Mouse (Mus musculus): ENCODE measurements around the gene Ptov1. TPM values are rescaled to one million over a fixed set of nuclear protein-coding genes. Genes with fewer than 3 reads are reported as not detected.
A peak's percentile ranks its signal among the peaks of the same experiment; 100 is the strongest.

The Ptov1 gene
- polyA plus RNA-seq, 1 experiment from 2014 or later: 350 TPM

DNA sequence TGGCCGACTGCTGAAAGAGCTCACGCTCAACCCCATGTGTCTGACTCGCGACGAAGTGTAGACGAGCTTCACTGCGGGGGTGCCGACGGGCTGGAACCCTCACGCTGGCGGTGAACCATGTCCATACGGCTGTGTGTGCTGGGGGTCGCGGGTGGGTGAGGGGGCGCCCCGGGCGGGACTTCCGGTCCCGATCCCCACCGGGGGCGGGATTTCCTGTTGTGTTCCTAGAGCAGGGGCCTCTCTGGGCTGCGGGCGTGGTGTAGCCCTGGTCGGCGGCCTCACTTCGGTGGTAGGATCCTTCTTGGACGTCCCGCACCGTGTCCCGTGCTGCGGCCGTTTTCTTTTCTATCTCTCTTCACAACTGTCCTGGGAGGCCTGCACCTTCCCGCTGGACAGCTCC is 19.4 kb downstream of the Ptov1 start:
- Histone ChIP-seq H3K4me1 (ENCODE audit: control insufficient read depth, insufficient read depth, low read length) (peaks cover 10% of the 10 kb centered on the region), H3K36me3 (replicated peaks; ENCODE audit: control insufficient read depth, insufficient read depth, low read depth, low read length) (no peaks in the 10 kb centered on the region; the same call in none of the 2 replicates), H3K9ac (replicated peaks; ENCODE audit: low read length) (peak overlapping the region; percentile 81), H3K27ac (replicated peaks; ENCODE audit: low read depth, low read length) (peak overlapping the region; percentile 88), H3K27me3 (ENCODE audit: control insufficient read depth, insufficient read depth, low read length) (no peaks in the 10 kb centered on the region), H3K9me3 (replicated peaks; ENCODE audit: control insufficient read depth, low read length) (no peaks in the 10 kb centered on the region), H3K4me2 (ENCODE audit: low read depth, low read length) (peak overlapping the region; percentile 62), H3K4me3 (ENCODE audit: low read depth, low read length) (peak overlapping the region; percentile 69)
- WGBS: 0% methylated on average over 33 of the region's 33 CpGs
- DNase-seq (ENCODE audit: low spot score) (peak; percentile 91), ATAC-seq (replicated peaks; ENCODE audit: insufficient number of reproducible peaks, low FRiP score, low TSS enrichment, low read depth) (peak; percentile 22)

DNA sequence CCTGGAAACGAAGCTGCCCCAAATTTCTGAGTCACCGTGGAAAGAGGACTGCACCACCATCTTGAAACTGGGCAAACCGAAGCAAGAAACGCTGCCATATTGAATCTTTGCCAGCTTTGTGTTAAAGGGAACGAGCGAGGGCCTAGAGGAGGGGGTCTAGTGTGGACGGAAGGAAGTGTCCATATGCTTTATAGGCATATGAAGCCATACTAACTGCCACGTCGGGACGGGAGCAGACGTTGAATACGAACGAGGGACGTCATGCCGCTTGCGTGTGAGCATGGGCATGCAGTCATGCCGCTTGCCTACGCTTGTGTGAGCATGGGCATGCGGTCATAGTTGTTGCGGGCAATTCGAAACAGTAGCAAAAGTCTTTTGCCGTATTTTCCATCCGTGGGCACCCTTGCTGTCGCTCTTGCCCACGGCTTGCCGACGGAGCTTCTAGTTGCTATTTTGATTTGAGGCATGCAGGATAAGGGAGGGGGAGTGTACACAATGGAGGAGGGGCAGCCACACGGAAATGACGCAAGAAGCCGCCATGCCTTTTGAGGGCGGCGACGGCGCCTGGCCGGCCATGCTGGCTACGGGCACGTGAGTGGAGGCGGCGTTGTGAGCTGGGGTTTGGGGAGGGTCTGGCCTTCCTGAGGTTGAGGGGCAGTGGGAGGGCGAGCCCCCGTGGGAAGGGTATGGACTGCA is 20.0 kb downstream of the Ptov1 start:
- H3K4me1 ChIP-seq (ENCODE audit: control insufficient read depth, insufficient read depth, low read length): peaks cover 9% of the 10 kb centered on the region
- DNase-seq (ENCODE audit: low spot score): peak; percentile 93
- WGBS: under 1% methylated on average over 41 of the region's 41 CpGs

DNA sequence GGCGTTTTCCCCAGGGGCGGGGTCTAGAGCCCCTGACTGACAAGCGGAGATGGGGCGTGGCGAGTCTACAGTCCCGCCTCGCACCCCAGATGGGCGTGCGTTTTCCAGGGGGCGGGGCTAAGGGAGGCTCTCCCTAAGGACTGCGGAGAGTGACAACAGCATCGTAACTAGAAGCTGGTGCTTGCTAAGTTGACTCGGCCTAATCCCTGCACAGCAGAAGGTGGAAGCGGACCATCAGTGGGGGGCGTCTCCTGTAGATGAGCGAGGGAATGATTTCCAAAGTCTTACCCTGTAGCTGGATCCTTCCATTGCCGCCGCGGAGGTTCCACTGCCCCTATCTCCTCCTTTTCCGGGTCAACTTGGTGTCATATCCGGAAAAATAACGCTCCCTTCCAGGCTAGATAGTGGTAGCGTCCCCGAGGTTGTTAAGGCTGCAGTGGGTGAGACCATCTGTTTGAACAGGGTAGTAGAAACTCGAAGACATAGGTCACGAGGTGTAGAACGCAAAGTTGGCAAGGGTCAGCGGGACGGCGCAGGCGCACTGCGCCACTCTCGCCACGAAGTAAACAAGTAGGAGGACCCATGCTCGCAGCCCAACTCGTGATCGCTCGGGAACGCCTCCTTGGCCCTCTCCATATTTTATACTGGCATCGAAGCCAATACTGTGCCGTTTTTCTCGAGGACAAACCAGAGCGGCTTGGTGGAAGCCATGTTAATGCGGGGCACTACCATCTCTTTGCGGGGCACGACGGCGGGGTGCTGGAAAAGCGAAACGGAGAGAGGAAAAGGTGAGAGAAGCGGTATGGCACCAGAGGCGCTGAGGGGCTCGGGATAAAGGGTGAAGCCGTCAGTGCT is 20.8 kb downstream of the Ptov1 start, which contains the start of the genes Akt1s1 and Tbc1d17:
Akt1s1 (plus strand) TSS at position 431 of the 855 bp plus-strand sequence.
Tbc1d17 (minus strand) TSS at position 519 of the 855 bp plus-strand sequence.
- no peaks in the 10 kb centered on the region for H3K27me3 ChIP-seq (ENCODE audit: control insufficient read depth, insufficient read depth, low read length)
- no peaks in the 10 kb centered on the region for H3K9me3 ChIP-seq (replicated peaks; ENCODE audit: control insufficient read depth, low read length)
- peak within 1 kb of the TSS; percentile 69 for H3K4me3 ChIP-seq (ENCODE audit: low read depth, low read length)
- peak within 1 kb of the TSS; percentile 88 for H3K27ac ChIP-seq (replicated peaks; ENCODE audit: low read depth, low read length)
- H3K4me1 ChIP-seq (ENCODE audit: control insufficient read depth, insufficient read depth, low read length): peaks cover 5% of the 10 kb centered on the region
- peak within 1 kb of the TSS; percentile 81 for H3K9ac ChIP-seq (replicated peaks; ENCODE audit: low read length)
- ATAC-seq (replicated peaks; ENCODE audit: insufficient number of reproducible peaks, low FRiP score, low TSS enrichment, low read depth) (peak; percentile 78), DNase-seq (ENCODE audit: low spot score) (peak; percentile 97)
- under 1% methylated on average over 54 of the region's 54 CpGs for WGBS
- peak within 1 kb of the TSS; percentile 62 for H3K4me2 ChIP-seq (ENCODE audit: low read depth, low read length)
- H3K36me3 ChIP-seq (replicated peaks; ENCODE audit: control insufficient read depth, insufficient read depth, low read depth, low read length): peaks cover 5% of the 10 kb centered on the region

More for the DNA sequence above, 20.0 kb downstream of the Ptov1 start:
- peak; percentile 50 for ATAC-seq (replicated peaks; ENCODE audit: insufficient number of reproducible peaks, low FRiP score, low TSS enrichment, low read depth)
- Histone ChIP-seq H3K4me2 (ENCODE audit: low read depth, low read length) (peak overlapping the region; percentile 62), H3K9ac (replicated peaks; ENCODE audit: low read length) (peak overlapping the region; percentile 81), H3K9me3 (replicated peaks; ENCODE audit: control insufficient read depth, low read length) (no peaks in the 10 kb centered on the region), H3K4me3 (ENCODE audit: low read depth, low read length) (peak overlapping the region; percentile 69), H3K27me3 (ENCODE audit: control insufficient read depth, insufficient read depth, low read length) (no peaks in the 10 kb centered on the region), H3K27ac (replicated peaks; ENCODE audit: low read depth, low read length) (peak overlapping the region; percentile 88), H3K36me3 (replicated peaks; ENCODE audit: control insufficient read depth, insufficient read depth, low read depth, low read length) (no peaks in the 10 kb centered on the region; the same call in none of the 2 replicates)

DNA sequence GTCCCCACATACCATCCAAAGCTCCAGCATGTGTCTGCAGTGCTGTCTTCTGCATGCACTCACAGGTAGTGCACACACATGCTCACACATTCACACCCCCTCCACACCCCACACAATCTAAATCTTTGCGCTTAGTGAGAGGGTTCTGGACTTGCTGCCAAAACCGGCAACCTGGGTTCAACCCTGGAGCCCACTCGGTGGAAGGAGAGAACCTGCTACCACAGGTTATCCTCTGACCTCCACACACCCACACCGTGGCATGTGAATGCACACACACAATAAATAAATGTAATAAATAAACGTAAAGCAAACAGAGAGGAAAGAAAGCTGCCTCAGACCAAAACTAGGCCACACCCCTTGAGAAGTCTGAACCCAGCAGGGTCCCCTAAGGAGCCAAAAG is 21.8 kb downstream of the Ptov1 start:
- Histone ChIP-seq H3K36me3 (replicated peaks; ENCODE audit: control insufficient read depth, insufficient read depth, low read depth, low read length) (peaks cover 8% of the 10 kb centered on the region), H3K9me3 (replicated peaks; ENCODE audit: control insufficient read depth, low read length) (no peaks in the 10 kb centered on the region), H3K4me3 (ENCODE audit: low read depth, low read length) (peak overlapping the region; percentile 69), H3K9ac (replicated peaks; ENCODE audit: low read length) (peak overlapping the region; percentile 19; the same call in 1 of the 2 replicates), H3K4me2 (ENCODE audit: low read depth, low read length) (peak overlapping the region; percentile 62), H3K4me1 (ENCODE audit: control insufficient read depth, insufficient read depth, low read length) (peaks cover 3% of the 10 kb centered on the region; the same call in 1 of the 2 replicates), H3K27me3 (ENCODE audit: control insufficient read depth, insufficient read depth, low read length) (no peaks in the 10 kb centered on the region), H3K27ac (replicated peaks; ENCODE audit: low read depth, low read length) (no peak overlapping the region)
- ATAC-seq (replicated peaks; ENCODE audit: insufficient number of reproducible peaks, low FRiP score, low TSS enrichment, low read depth): no peak
- 79% methylated on average over 5 of the region's 5 CpGs for WGBS
- no peak for DNase-seq (ENCODE audit: low spot score)

DNA sequence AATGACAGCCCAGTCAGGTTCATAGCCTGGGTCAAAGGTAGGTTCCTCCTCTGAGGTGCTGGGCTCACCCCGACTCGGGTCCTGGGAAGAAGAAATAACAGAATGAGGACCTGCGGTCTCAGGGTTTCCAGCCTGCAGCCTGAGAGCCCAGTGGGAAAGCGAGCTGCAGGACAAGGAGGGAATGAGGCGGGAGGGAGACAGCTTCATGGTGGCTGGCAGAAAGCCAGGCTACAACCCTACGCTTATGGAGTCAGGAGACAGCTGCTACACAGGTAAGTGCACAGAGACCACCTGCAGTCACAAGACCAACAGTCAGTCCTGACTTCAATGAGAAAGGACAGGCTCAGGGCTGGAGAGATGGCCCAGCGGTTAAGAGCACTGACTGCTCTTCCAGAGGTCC is 22.8 kb downstream of the Ptov1 start:
- peaks cover 8% of the 10 kb centered on the region for H3K36me3 ChIP-seq (replicated peaks; ENCODE audit: control insufficient read depth, insufficient read depth, low read depth, low read length)
- H3K9ac ChIP-seq (replicated peaks; ENCODE audit: low read length): no peak overlapping the region
- H3K4me3 ChIP-seq (ENCODE audit: low read depth, low read length): no peak overlapping the region
- ATAC-seq (replicated peaks; ENCODE audit: insufficient number of reproducible peaks, low FRiP score, low TSS enrichment, low read depth): no peak
- no peaks in the 10 kb centered on the region for H3K27me3 ChIP-seq (ENCODE audit: control insufficient read depth, insufficient read depth, low read length)
- WGBS: 95% methylated on average over 7 of the region's 7 CpGs
- DNase-seq (ENCODE audit: low spot score): no peak
- H3K9me3 ChIP-seq (replicated peaks; ENCODE audit: control insufficient read depth, low read length): no peaks in the 10 kb centered on the region
- no peak overlapping the region for H3K4me2 ChIP-seq (ENCODE audit: low read depth, low read length)
- H3K27ac ChIP-seq (replicated peaks; ENCODE audit: low read depth, low read length): no peak overlapping the region
- H3K4me1 ChIP-seq (ENCODE audit: control insufficient read depth, insufficient read depth, low read length): peaks cover 3% of the 10 kb centered on the region; the same call in 1 of the 2 replicates

DNA sequence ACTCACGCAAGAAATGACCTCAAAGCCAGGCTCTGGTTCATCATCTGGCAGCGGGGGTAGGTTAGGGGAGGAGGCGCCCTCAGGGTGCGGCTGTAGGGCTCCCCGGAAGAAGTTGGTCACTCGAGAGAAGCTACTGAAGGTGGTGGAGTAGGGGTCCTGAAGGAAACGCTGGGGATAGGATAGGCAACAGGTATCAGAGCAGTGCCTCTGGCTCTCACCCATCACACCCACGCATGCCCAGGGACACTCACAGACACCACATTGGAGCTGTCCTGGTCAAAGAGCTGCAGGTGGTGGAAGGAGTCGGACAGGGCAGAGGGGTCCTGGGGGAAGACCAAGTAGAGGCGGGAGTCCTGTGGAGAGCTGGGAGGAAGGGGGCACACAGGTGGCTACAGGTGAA is 24.6 kb downstream of the Ptov1 start:
- DNase-seq (ENCODE audit: low spot score) (no peak), ATAC-seq (replicated peaks; ENCODE audit: insufficient number of reproducible peaks, low FRiP score, low TSS enrichment, low read depth) (no peak)
- Histone ChIP-seq H3K27me3 (ENCODE audit: control insufficient read depth, insufficient read depth, low read length) (peaks cover 5% of the 10 kb centered on the region), H3K9ac (replicated peaks; ENCODE audit: low read length) (no peak overlapping the region), H3K4me1 (ENCODE audit: control insufficient read depth, insufficient read depth, low read length) (peaks cover 3% of the 10 kb centered on the region; the same call in 1 of the 2 replicates), H3K4me3 (ENCODE audit: low read depth, low read length) (no peak overlapping the region), H3K27ac (replicated peaks; ENCODE audit: low read depth, low read length) (no peak overlapping the region), H3K36me3 (replicated peaks; ENCODE audit: control insufficient read depth, insufficient read depth, low read depth, low read length) (peaks cover 8% of the 10 kb centered on the region), H3K9me3 (replicated peaks; ENCODE audit: control insufficient read depth, low read length) (no peaks in the 10 kb centered on the region), H3K4me2 (ENCODE audit: low read depth, low read length) (no peak overlapping the region)
- WGBS: 88% methylated on average over 10 of the region's 10 CpGs

DNA sequence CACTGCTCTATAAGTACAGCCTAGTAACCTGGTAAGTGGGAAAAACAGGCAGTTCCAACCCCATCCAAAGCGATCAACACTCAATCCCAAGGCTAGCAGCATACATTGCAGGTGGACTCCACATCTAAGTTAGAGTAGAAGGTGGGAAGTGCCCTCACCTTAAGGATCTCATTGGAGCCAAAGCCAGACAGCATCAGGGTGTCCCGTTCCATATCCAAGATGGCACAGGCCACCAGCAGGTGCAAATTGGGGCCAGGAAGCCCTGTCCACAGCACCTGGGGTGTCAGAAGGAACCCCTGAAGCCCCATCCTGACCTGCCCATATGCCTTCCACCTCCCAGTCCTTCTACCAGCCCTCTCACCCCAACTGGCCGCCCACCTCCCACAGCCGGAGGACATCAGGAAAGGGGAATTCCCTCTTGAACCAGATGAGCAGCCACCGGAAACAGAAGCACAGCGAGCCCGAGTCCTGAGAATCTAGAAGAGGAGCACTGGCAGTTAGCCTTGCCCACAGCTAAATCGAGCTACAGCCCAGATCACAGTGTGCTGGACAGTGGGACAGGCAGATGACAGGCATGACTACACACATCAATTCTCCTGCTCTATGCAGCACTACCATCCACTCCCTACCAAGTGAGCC is 27.6 kb downstream of the Ptov1 start:
- H3K36me3 ChIP-seq (replicated peaks; ENCODE audit: control insufficient read depth, insufficient read depth, low read depth, low read length): peaks cover 8% of the 10 kb centered on the region
- 92% methylated on average over 8 of the region's 8 CpGs for WGBS
- H3K9ac ChIP-seq (replicated peaks; ENCODE audit: low read length): no peak overlapping the region
- H3K27me3 ChIP-seq (ENCODE audit: control insufficient read depth, insufficient read depth, low read length): peaks cover 9% of the 10 kb centered on the region
- ATAC-seq (replicated peaks; ENCODE audit: insufficient number of reproducible peaks, low FRiP score, low TSS enrichment, low read depth) (no peak), DNase-seq (ENCODE audit: low spot score) (no peak)
- H3K4me3 ChIP-seq (ENCODE audit: low read depth, low read length): no peak overlapping the region
- H3K9me3 ChIP-seq (replicated peaks; ENCODE audit: control insufficient read depth, low read length): no peaks in the 10 kb centered on the region
- H3K4me1 ChIP-seq (ENCODE audit: control insufficient read depth, insufficient read depth, low read length): peaks cover 5% of the 10 kb centered on the region; the same call in 1 of the 2 replicates
- no peak overlapping the region for H3K4me2 ChIP-seq (ENCODE audit: low read depth, low read length)
- no peak overlapping the region for H3K27ac ChIP-seq (replicated peaks; ENCODE audit: low read depth, low read length)

Data from embryonic facial prominence, embryonic 11.5 days (tissue).